Mouse (Mus musculus) megakaryocyte-erythroid progenitor cell, adult 5 weeks (primary cell): ENCODE data around the gene Sgta. TPM values are rescaled to one million over a fixed set of nuclear protein-coding genes. Genes with fewer than 3 reads are reported as not detected.

Source experiments
- polyA plus RNA-seq: library from polyadenylated mRNA; stranded (reverse); fragments of >175 nt; gene quantifications from 2 replicates; pipeline ENCODE4 v1.2.3, GENCODE M21; 2012

Sgta gene
- polyA plus RNA-seq: 180 and 187 TPM in 2 replicates

DNA sequence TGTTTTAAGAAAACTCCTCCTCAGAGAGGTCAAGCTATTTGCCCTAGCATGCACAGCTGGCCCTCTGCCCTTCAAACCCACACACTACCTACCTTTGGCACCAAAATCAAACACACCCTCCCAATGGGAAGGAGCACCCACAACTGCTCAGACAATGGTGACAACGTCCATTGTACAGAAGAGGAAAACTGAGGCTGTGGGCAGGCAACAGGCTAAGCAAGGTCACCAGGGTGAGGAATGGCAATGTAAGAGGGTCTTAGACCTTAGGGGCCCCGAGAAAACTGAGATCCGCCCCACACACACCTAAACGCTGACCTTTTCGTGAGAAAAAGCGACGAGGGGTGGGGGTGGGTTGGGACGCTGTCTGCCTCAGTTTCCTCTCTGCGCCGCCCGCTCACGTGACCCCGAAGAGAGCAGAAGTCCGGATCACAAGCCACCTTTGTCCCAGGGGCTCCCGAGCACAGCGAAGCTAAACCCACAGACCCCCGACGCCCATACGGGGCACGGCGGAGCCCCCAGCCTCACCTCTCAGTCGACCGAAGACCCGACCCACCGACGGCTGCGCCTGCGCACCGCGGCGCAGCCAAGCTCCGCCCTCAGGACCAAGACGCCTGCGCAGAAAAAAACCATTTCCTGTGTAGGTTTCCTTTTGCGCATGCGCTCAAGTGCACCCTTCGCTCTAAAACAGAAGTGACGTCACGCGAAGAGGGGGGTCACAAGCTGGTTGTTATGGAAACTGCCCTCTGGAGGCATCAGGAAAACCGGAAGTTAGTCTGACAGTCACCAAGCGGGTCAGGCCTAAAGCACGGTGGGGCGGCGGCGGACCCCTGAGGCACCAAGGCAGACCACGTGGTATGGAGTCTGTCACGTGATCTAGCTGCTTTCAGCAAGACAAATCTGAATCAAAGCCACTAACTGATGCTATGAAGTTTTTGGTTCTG lies at the start of gene Sgta:
TSS of gene Sgta (minus strand) at position 579 of the 941 bp plus-strand sequence.

DNA sequence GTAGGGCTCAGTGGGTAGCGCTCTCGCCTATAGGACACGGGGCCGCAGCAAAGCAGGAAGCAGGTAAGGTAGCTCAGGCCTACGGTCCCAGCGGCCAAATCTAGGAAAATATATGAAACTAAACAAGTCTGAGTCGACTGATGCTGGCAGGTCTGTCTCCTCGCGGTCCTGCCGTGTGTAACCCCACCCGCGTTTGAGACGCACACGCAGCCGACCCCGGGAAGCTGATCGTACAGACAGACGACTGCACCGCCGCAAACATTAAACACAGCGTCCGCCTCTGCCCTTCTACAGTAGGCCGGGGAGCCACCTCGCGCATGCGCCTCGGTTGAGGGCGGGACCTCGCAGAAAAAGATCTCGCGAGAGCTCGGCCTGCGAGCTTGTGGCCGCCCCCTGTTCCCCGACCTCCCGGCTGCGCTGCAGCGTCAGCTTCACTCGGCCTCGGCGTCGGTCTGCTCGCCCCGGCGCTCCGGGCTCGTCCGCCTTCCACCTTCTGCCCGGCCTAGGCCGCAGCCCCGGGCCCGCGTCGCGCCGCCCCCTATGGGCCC lies 45.7 kb upstream of the Sgta start, which contains the start of gene Map2k2:
TSS of gene Map2k2 (plus strand) at position 351 of the 548 bp plus-strand sequence.

DNA sequence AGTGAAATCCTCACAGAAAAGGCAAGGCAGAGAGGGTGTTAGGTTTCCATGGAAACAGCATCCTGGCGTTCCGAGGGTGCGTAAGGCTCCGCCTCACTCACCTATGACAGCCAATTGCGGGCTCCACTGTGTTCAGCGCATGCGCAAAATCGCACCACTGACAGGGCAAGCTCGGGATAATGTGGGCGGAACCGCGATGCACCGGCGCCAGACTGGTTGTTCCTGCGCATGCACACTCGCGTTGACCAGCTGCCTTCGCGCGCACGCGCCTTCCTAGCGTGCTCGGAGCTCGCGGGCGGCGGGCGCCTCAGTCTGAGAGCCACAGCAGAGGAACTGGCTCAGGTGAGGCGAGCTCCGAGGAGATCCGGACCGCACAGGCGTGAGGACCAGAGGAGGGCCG lies 9.9 kb upstream of the Sgta start, which contains the start of gene Thop1:
TSS of gene Thop1 (plus strand) at position 200 of the 400 bp plus-strand sequence.

DNA sequence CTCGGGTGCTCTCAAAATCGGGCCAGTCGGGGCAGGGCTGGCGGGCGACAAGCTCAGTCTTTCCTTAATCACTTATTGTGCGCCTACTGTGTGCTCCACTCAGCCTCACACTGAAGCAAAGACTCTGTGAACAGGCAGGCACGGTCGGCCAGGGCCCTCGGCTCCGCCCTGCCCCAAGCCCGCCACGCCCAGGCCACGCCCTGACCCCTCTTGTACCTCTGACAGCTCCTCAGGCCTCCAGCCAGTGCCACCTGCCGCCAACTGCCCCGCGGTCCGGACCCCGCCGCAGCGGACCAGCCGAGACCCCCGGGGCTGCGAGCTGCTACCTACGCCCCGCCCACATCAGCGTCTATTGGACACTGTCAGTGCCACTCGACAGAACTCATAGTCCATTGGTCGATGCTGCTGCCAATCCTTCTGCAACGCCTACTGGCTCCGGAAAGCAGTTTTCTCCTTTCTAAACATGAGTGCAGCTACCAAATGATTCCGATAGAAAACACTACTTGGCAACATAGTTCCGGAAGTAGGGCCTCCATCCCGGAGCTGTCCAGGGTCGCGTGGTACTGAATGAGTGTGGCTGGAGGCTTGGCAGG lies 22.9 kb downstream of the Sgta start, which contains the start of gene Slc39a3:
TSS of gene Slc39a3 (minus strand) at position 439 of the 593 bp plus-strand sequence.

DNA sequence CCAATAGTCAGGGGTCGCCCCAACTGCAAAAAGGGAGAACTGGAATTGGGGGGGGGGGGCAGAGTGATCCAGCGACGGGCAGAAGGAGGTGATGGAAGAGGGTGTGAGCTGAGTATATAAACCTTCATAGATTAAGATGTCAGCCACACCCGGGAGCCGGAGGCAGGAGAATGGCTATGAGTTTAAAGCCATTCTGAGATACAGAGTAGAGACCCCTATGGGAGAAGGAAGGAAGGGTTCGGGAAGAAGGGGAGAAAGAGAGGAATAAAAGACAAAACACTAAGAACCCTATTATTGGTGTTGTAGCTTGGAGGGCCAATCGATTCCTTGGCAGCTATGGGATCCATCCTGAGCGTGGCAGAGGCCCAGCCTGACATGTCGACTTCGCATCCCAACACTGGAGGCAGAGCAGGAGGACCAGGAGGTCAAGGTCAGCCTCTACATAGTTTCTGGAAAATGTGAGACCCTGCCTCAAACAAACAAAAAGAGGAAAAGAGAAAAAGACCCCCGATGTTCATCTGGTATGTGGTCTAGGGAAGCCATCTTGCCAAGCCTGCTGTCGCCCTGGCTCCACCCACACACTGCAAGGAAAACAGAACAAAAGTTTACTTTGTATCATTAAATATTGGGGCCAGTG lies 34.2 kb downstream of the Sgta start, which contains the start of gene Diras1:
TSS of gene Diras1 (minus strand) at position 24 of the 637 bp plus-strand sequence.

DNA sequence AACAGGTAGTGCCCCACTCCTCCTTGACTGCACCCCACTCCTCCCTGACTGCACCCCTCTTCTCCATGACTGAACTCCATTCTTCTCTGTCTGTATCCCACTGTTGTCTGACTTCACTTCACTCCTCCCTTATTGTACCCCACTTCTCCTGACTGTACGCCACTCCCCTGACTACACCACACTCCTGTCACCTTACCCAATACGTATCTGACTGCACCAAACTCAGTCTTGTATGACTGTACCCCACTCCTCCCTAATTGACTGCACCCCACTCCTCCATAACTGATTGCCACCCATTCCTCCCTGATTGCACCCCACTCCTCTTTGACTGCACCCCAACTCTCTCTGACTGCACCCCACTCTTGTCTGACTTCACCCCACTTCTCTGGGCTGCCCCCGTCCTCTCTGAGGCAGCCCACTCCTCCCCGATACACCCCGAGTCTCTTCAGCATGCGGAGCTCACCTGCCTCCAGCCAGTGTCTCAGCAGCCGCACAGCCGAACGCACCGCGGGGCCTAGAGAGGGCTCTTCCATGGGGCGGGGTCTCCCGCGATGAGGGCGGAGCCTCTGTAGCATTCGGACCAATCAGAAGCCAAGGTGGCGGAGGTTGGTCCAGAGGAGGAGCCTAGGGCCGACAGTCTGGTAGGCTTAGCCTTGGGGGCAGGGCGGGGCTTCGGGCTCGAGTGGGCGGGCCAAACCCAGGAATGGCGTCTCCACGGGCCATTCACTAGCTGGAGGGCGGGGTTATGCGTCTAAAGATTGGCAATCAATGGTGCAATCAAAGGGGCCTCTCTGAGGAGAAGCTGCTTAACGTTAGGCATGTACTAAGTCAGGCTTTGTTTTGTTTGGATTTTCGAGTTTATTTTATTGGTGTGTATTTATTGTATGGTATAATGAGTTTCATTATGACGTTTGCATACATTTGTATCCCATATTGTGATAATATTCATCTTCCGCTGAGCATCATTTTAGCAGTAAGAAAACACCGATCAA lies 45.3 kb downstream of the Sgta start, which contains the start of gene Gng7:
TSS of gene Gng7 (minus strand) at position 553 of the 992 bp plus-strand sequence.

Other genes with a start within 250 kb of the Sgta start
- gene Jsrp1, start 246.7 kb downstream of the Sgta start, polyA plus RNA-seq: 0.26 and 2.1 TPM in 2 replicates
- gene Oaz1, start 233.5 kb downstream of the Sgta start, polyA plus RNA-seq: 4,386 and 4,591 TPM in 2 replicates
- 0.05 and 0.24 TPM in 2 replicates for gene Lingo3, start 216.1 kb downstream of the Sgta start, polyA plus RNA-seq
- 214 and 288 TPM in 2 replicates for gene Lsm7, start 205.0 kb downstream of the Sgta start, polyA plus RNA-seq
- 109 and 110 TPM in 2 replicates for gene Sppl2b, start 204.9 kb downstream of the Sgta start, polyA plus RNA-seq
- 0.01 and 0.02 TPM in 2 replicates for gene Tmprss9, start 188.3 kb downstream of the Sgta start, polyA plus RNA-seq
- 320 and 356 TPM in 2 replicates for gene Timm13, start 159.2 kb downstream of the Sgta start, polyA plus RNA-seq
- 66.5 and 79.9 TPM in 2 replicates for gene Lmnb2, start 141.9 kb downstream of the Sgta start, polyA plus RNA-seq
- gene Gadd45b, start 130.1 kb downstream of the Sgta start, polyA plus RNA-seq: 115 and 126 TPM in 2 replicates
- 0.65 and 0.67 TPM in 2 replicates for gene Gng7, start 45.2 kb downstream of the Sgta start, polyA plus RNA-seq
- gene Diras1, start 34.5 kb downstream of the Sgta start, polyA plus RNA-seq: 0.02 TPM in 1 of 2 replicates, not detected in the other
- 8.5 and 9.1 TPM in 2 replicates for gene Slc39a3, start 22.8 kb downstream of the Sgta start, polyA plus RNA-seq
- gene Thop1, start 9.9 kb upstream of the Sgta start, polyA plus RNA-seq: 82.5 and 89.0 TPM in 2 replicates
- 0.54 and 0.71 TPM in 2 replicates for gene Creb3l3, start 38.7 kb upstream of the Sgta start, polyA plus RNA-seq
- gene Map2k2, start 45.7 kb upstream of the Sgta start, polyA plus RNA-seq: 414 and 429 TPM in 2 replicates
- gene Zbtb7a, start 75.0 kb upstream of the Sgta start, polyA plus RNA-seq: 140 and 145 TPM in 2 replicates
- gene Pias4, start 107.7 kb upstream of the Sgta start, polyA plus RNA-seq: 42.4 and 50.2 TPM in 2 replicates
- 2,457 and 2,760 TPM in 2 replicates for gene Eef2, start 116.5 kb upstream of the Sgta start, polyA plus RNA-seq
- gene Dapk3, start 122.8 kb upstream of the Sgta start, polyA plus RNA-seq: 87.1 and 87.3 TPM in 2 replicates
- gene 4930442H23Rik, start 123.7 kb upstream of the Sgta start, polyA plus RNA-seq: not detected in 2 replicates
- not detected in 2 replicates for gene Nmrk2, start 141.9 kb upstream of the Sgta start, polyA plus RNA-seq
- gene Atcay, start 170.7 kb upstream of the Sgta start, polyA plus RNA-seq: 0.06 TPM in 1 of 2 replicates, not detected in the other
- gene Zfr2, start 173.0 kb upstream of the Sgta start, polyA plus RNA-seq: 0.35 and 0.63 TPM in 2 replicates
- 66.6 and 73.6 TPM in 2 replicates for gene Matk, start 192.8 kb upstream of the Sgta start, polyA plus RNA-seq
- gene Mrpl54, start 206.8 kb upstream of the Sgta start, polyA plus RNA-seq: 478 and 479 TPM in 2 replicates
- 99.2 and 99.9 TPM in 2 replicates for gene Apba3, start 206.8 kb upstream of the Sgta start, polyA plus RNA-seq
- gene Tjp3, start 231.4 kb upstream of the Sgta start, polyA plus RNA-seq: 15.6 and 16.5 TPM in 2 replicates
- gene Pip5k1c, start 232.8 kb upstream of the Sgta start, polyA plus RNA-seq: 317 and 331 TPM in 2 replicates